17 mouse cellular contexts compared by ENCODE assay signal in genomic region chr8:127894284-127894683, GRCm38 (mm10).
DNase-seq lines count a peak whose midpoint lies in the region.
"Had no signal": no experiment of that assay in that cellular context is flagged by ENCODE, and none has a peak within 500 bp of the region (broad histone marks: within the 10 kb centered on the region; RNA-seq: fewer than 3 reads in every experiment).

No protein-coding gene starts in this region.

- intact Hi-C loops in heart, postnatal 25 days (cut with DNase I), result no loop called here

- peak; percentile 76 for DNase-seq in heart, adult 11 months
- DNase-seq in heart, postnatal 25 days (ENCODE audit: low spot score), result no peak
- peak; percentile 6 for DNase-seq in thymus, postnatal 14 days
- no peak for DNase-seq in thymus, postnatal 4 days
- peak; percentile 8 for DNase-seq in yolk sac, embryonic 10.5 days (ENCODE audit: low spot score)
- DNase-seq in T-cell, adult 2 months (ENCODE audit: low spot score), result no peak
- DNase-seq: adrenal gland, adult 8-10 months; adrenal gland, postnatal 25 days; cerebellum, adult 11-12 months; cerebellum, adult 8-10 months; cerebellum, postnatal 10 days; forebrain, postnatal 0 days; gastrocnemius, adult 2 months; gastrocnemius, postnatal 14 days; heart, adult 18-20 months; heart, postnatal 10 days; heart, postnatal 4 days had no signal

Comparison
In these comparisons a context has a peak if more than half of its experiments do, and no peak if none do; other contexts are left out.
1. DNase-seq: peak in heart, adult 11 months (single experiment), thymus, postnatal 14 days (single experiment) and yolk sac, embryonic 10.5 days (single experiment); none in heart, postnatal 25 days (single experiment), thymus, postnatal 4 days (single experiment) and T-cell, adult 2 months (single experiment).